Mouse (Mus musculus): Measurements from ENCODE around the gene Myadm. TPM values are rescaled to one million over a fixed set of nuclear protein-coding genes. Genes with fewer than 3 reads are reported as not detected.

The Myadm gene
- polyA plus RNA-seq, 1 experiment from 2014 or later = 36.9 TPM

DNA sequence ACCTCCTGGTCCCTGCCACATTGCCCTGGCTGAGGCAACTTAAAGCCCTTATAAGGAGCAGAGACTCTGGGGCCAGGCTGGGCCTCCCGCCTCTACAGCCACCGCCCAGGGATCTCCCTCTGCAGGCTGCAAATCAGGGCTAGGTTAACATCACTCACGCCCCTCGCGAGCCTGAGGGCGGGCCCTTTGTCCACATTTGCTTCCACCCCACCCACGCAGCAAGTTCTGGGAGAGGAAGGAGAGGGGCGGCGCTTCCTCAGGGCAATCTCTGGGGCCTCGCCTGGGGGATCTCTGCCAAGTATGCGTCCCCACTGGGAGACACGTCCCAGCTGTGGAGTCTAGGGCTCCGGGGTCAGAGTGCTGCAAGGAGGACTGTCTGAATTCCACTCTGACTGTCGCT is 3.9 kb downstream of the Myadm start:
- Histone ChIP-seq H3K9ac (replicated peaks; ENCODE audit: low read length) (peak overlapping the region; percentile 57), H3K9me3 (replicated peaks; ENCODE audit: control insufficient read depth, low read length) (no peaks in the 10 kb centered on the region), H3K27me3 (ENCODE audit: control insufficient read depth, insufficient read depth, low read length) (no peaks in the 10 kb centered on the region), H3K36me3 (replicated peaks; ENCODE audit: control insufficient read depth, insufficient read depth, low read depth, low read length) (0 out of 2 replicates have a peak, but pooled peaks cover 3% of the 10 kb centered on the region), H3K27ac (replicated peaks; ENCODE audit: low read depth, low read length) (0 out of 2 replicates have a peak overlapping the region, but pooled peaks have one; percentile 28), H3K4me3 (ENCODE audit: low read depth, low read length) (peak overlapping the region; percentile 31), H3K4me1 (ENCODE audit: control insufficient read depth, insufficient read depth, low read length) (no peaks in the 10 kb centered on the region), H3K4me2 (ENCODE audit: low read depth, low read length) (peak overlapping the region; percentile 52)
- DNase-seq (ENCODE audit: low spot score) (peak; percentile 79), ATAC-seq (replicated peaks; ENCODE audit: insufficient number of reproducible peaks, low FRiP score, low TSS enrichment, low read depth) (no peak)
- 2% methylated on average over 14 of the region's 14 CpGs for WGBS

DNA sequence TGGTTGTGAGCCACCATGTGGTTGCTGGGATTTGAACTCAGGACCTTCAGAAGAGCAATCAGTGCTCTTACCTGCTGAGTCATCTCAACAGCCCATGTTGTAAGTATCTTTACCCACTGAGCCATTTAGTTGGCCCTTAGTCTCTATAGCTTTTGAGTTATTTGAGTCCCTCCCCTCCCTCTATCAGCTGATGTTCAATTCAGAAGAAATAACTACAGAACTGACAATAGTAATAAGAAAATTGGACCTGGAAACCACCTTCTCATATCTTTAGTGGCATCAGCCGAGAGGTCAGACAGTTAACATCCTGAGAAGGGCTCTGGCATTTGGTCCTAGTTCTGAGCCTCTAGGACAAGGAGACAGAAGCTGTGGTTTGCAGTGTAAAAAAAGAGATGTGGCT is 5.9 kb downstream of the Myadm start:
- WGBS = 94% methylated on average over 1 of the region's 1 CpGs
- Histone ChIP-seq H3K36me3 (replicated peaks; ENCODE audit: control insufficient read depth, insufficient read depth, low read depth, low read length) (0 out of 2 replicates have a peak, but pooled peaks cover 3% of the 10 kb centered on the region), H3K4me2 (ENCODE audit: low read depth, low read length) (no peak overlapping the region), H3K9ac (replicated peaks; ENCODE audit: low read length) (no peak overlapping the region), H3K4me1 (ENCODE audit: control insufficient read depth, insufficient read depth, low read length) (no peaks in the 10 kb centered on the region), H3K27ac (replicated peaks; ENCODE audit: low read depth, low read length) (no peak overlapping the region), H3K4me3 (ENCODE audit: low read depth, low read length) (no peak overlapping the region), H3K9me3 (replicated peaks; ENCODE audit: control insufficient read depth, low read length) (no peaks in the 10 kb centered on the region), H3K27me3 (ENCODE audit: control insufficient read depth, insufficient read depth, low read length) (no peaks in the 10 kb centered on the region)
- DNase-seq (ENCODE audit: low spot score) = no peak
- ATAC-seq (replicated peaks; ENCODE audit: insufficient number of reproducible peaks, low FRiP score, low TSS enrichment, low read depth) = no peak

DNA sequence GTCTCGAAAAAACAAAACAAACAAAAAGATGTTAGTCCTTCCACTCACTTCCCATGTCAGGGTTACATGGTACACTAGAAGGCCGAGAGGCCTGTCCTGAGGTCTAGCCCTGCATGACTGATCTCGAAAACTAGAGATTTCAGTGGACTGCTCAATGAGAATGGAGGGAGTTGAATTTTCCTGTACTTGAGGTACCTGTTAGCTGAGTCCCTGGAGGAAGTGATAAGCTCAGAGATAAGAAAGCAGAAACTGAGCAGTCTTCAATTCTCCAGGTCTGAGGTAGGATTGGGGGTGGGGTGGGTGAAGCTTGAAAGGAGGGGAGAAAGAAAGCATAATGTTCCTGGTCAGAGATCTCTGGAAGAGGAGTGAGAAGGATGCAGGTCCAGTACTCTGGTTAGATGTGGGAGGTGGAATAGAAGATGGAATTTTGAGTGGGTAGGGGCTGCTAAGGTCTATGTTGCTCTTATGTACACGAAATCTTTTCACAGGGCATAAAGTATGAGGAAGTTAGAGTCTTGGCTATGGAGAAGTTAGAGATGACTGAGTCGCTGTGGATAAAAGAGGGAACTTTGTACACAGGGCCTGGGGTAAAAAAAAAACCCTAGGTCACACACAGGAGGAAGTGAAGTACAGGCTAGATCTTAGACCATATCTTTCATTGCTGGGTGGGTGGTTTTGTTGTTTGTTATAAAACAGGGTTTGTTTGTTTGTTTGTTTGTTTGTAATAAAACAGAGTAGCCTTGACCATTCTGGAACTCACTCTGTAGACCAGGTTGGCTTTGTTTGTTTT is 6.6 kb downstream of the Myadm start:
- Histone ChIP-seq H3K4me3 (ENCODE audit: low read depth, low read length) (no peak overlapping the region), H3K27me3 (ENCODE audit: control insufficient read depth, insufficient read depth, low read length) (no peaks in the 10 kb centered on the region), H3K9me3 (replicated peaks; ENCODE audit: control insufficient read depth, low read length) (no peaks in the 10 kb centered on the region), H3K4me2 (ENCODE audit: low read depth, low read length) (no peak overlapping the region), H3K9ac (replicated peaks; ENCODE audit: low read length) (no peak overlapping the region), H3K36me3 (replicated peaks; ENCODE audit: control insufficient read depth, insufficient read depth, low read depth, low read length) (0 out of 2 replicates have a peak, but pooled peaks cover 3% of the 10 kb centered on the region), H3K4me1 (ENCODE audit: control insufficient read depth, insufficient read depth, low read length) (no peaks in the 10 kb centered on the region), H3K27ac (replicated peaks; ENCODE audit: low read depth, low read length) (no peak overlapping the region)
- WGBS = 89% methylated on average over 5 of the region's 5 CpGs
- no peak for DNase-seq (ENCODE audit: low spot score)
- ATAC-seq (replicated peaks; ENCODE audit: insufficient number of reproducible peaks, low FRiP score, low TSS enrichment, low read depth) = no peak

DNA sequence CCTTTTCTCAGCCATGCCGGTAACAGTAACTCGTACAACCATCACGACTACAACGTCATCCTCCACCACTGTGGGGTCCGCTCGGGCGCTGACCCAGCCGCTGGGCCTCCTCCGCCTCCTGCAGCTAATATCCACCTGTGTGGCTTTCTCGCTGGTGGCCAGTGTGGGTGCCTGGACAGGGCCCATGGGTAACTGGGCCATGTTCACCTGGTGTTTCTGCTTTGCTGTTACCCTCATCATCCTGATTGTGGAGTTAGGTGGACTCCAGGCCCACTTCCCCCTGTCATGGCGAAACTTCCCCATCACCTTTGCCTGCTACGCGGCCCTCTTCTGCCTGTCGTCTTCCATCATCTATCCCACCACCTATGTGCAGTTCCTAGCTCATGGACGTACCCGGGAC is 7.8 kb downstream of the Myadm start:
- WGBS = 96% methylated on average over 16 of the region's 16 CpGs
- Histone ChIP-seq H3K27ac (replicated peaks; ENCODE audit: low read depth, low read length) (no peak overlapping the region), H3K9me3 (replicated peaks; ENCODE audit: control insufficient read depth, low read length) (no peaks in the 10 kb centered on the region), H3K4me1 (ENCODE audit: control insufficient read depth, insufficient read depth, low read length) (no peaks in the 10 kb centered on the region), H3K27me3 (ENCODE audit: control insufficient read depth, insufficient read depth, low read length) (peaks cover 3% of the 10 kb centered on the region; the same call in 1 of the 2 replicates), H3K4me3 (ENCODE audit: low read depth, low read length) (no peak overlapping the region), H3K9ac (replicated peaks; ENCODE audit: low read length) (no peak overlapping the region), H3K36me3 (replicated peaks; ENCODE audit: control insufficient read depth, insufficient read depth, low read depth, low read length) (0 out of 2 replicates have a peak, but pooled peaks cover 3% of the 10 kb centered on the region), H3K4me2 (ENCODE audit: low read depth, low read length) (no peak overlapping the region)
- no peak for DNase-seq (ENCODE audit: low spot score)
- ATAC-seq (replicated peaks; ENCODE audit: insufficient number of reproducible peaks, low FRiP score, low TSS enrichment, low read depth) = no peak

DNA sequence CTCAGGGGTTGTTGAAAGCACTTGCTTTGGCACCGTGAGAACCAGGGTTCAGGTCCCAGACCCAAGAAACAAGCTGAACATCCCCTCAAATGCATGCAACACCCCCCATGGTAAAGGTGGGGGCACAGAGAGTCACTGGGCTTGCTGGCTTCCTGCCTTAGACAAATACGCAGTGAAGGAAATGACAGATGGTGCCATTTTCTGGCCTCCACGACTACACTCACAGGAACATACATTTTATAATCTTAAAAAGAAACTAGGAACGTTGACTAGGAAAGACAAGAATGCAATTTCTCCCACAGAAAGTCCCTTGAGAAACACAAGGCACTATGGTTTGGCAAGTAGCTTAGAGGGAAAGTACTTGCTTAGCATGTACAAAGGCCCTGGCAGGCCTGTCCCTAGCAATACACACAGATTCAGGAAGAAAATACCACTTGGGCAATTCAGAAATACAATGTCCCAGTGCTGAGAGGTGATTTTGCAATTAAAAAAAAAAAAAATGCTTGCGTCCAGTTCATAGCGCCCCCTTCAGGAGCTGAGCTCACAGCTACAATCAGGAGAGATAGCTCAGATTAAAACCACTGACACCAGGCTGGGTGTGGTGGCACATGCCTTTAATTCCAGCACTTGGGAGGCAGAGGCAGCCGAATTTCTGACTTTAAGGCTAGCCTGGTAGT is 11.2 kb downstream of the Myadm start:
- H3K9ac ChIP-seq (replicated peaks; ENCODE audit: low read length) = no peak overlapping the region
- H3K27ac ChIP-seq (replicated peaks; ENCODE audit: low read depth, low read length) = no peak overlapping the region
- H3K9me3 ChIP-seq (replicated peaks; ENCODE audit: control insufficient read depth, low read length) = no peaks in the 10 kb centered on the region
- no peak for ATAC-seq (replicated peaks; ENCODE audit: insufficient number of reproducible peaks, low FRiP score, low TSS enrichment, low read depth)
- no peak overlapping the region for H3K4me3 ChIP-seq (ENCODE audit: low read depth, low read length)
- 0 out of 2 replicates have a peak, but pooled peaks cover 3% of the 10 kb centered on the region for H3K36me3 ChIP-seq (replicated peaks; ENCODE audit: control insufficient read depth, insufficient read depth, low read depth, low read length)
- no peak overlapping the region for H3K4me2 ChIP-seq (ENCODE audit: low read depth, low read length)
- WGBS = 56% methylated on average over 7 of the region's 7 CpGs
- H3K4me1 ChIP-seq (ENCODE audit: control insufficient read depth, insufficient read depth, low read length) = peaks cover 2% of the 10 kb centered on the region
- H3K27me3 ChIP-seq (ENCODE audit: control insufficient read depth, insufficient read depth, low read length) = peaks cover 15% of the 10 kb centered on the region
- DNase-seq (ENCODE audit: low spot score) = no peak

DNA sequence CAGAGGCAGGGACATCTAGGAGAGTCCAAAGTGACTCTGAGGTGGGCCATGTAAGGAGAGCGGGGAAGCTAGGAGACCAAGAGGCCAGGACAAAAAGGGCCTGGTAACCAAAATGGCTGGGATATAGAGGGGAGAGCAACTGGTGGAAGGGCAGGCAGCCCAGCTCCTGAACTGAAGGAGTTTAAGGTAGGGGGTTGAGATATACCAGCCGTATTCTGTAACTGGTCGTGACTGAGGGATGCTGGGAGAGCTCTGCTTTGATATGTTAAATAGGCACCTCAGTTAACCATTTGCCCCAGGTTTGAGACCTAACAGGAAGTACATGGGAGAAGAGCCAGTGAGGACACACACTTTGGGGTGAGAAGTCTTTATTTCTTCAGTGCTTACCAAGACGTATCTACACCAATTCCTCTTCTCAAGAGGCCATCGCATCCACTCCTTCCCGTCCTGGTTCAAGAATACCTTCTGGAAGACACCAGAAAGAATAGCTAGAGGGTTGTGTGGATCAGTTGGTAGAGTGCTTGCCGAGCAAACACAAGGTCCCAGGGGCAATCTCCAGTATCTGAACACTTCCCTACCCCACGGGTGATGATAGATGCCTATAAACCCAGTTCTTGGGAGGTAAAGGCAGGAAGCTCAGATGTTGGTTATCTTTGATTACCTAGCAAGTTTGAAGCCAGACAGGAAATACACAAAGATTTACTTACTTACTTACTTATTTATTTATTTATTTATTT is 12.2 kb downstream of the Myadm start:
- H3K27me3 ChIP-seq (ENCODE audit: control insufficient read depth, insufficient read depth, low read length) = peaks cover 19% of the 10 kb centered on the region

DNA sequence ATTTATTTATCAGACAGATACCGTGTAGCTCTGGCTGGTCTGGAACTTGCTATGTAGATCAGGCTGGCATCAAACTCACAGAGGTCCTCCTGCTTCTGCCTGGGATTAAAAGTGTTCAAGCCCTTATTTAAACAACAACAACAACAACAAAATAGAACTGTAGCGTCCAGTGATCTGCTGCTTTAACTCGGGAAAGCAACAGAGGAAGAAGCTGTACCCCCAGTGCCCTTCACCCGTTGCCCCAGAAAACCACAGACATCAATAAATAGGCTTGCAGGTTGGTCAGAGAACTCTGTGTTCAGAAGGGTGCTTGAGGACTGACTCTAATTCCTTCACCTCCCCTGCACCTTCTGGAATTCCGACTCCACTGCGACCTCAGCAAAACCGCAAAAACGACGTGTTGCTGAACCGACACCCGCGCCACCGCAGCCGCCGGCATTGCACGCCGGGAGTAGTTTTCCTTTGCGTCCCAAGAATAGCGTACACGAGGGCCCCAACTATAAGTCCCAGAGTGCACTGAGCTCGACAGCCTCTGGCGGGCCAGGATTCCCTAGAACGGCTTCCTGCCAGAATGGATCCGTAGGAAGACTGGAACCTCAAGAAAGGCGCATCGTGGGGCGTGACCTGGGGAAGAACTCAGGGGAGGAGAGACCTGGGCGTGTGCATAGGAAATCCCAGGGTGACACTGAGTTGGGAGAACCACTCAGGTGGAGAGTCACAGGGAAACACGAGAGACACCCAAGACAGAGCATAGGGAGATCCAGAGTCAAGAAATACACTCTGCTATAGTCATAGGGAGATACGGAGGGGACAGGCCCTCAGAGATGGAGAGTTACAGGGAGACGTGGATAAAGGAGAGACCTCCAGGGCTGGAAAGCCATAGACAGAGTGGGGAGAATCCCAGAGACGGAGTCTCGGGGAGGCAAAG is 13.0 kb downstream of the Myadm start:
- DNase-seq (ENCODE audit: low spot score) = peak; percentile 46
- H3K4me2 ChIP-seq (ENCODE audit: low read depth, low read length) = peak overlapping the region; percentile 5
- H3K27ac ChIP-seq (replicated peaks; ENCODE audit: low read depth, low read length) = no peak overlapping the region
- ATAC-seq (replicated peaks; ENCODE audit: insufficient number of reproducible peaks, low FRiP score, low TSS enrichment, low read depth) = peak; percentile 16; the same call in 1 of the 2 replicates
- H3K9ac ChIP-seq (replicated peaks; ENCODE audit: low read length) = no peak overlapping the region
- no peaks in the 10 kb centered on the region for H3K9me3 ChIP-seq (replicated peaks; ENCODE audit: control insufficient read depth, low read length)
- H3K36me3 ChIP-seq (replicated peaks; ENCODE audit: control insufficient read depth, insufficient read depth, low read depth, low read length) = 0 out of 2 replicates have a peak, but pooled peaks cover 3% of the 10 kb centered on the region
- peaks cover 19% of the 10 kb centered on the region for H3K27me3 ChIP-seq (ENCODE audit: control insufficient read depth, insufficient read depth, low read length)
- WGBS = 6% methylated on average over 33 of the region's 33 CpGs
- H3K4me3 ChIP-seq (ENCODE audit: low read depth, low read length) = 0 out of 2 replicates have a peak overlapping the region, but pooled peaks have one; percentile 2
- peaks cover 2% of the 10 kb centered on the region for H3K4me1 ChIP-seq (ENCODE audit: control insufficient read depth, insufficient read depth, low read length)

More for the DNA sequence above, 12.2 kb downstream of the Myadm start:
- ATAC-seq (replicated peaks; ENCODE audit: insufficient number of reproducible peaks, low FRiP score, low TSS enrichment, low read depth) = no peak
- H3K4me1 ChIP-seq (ENCODE audit: control insufficient read depth, insufficient read depth, low read length) = peaks cover 2% of the 10 kb centered on the region
- no peak overlapping the region for H3K4me3 ChIP-seq (ENCODE audit: low read depth, low read length)
- DNase-seq (ENCODE audit: low spot score) = no peak
- H3K36me3 ChIP-seq (replicated peaks; ENCODE audit: control insufficient read depth, insufficient read depth, low read depth, low read length) = 0 out of 2 replicates have a peak, but pooled peaks cover 3% of the 10 kb centered on the region
- WGBS = 69% methylated on average over 8 of the region's 8 CpGs
- no peak overlapping the region for H3K9ac ChIP-seq (replicated peaks; ENCODE audit: low read length)
- H3K4me2 ChIP-seq (ENCODE audit: low read depth, low read length) = no peak overlapping the region
- no peaks in the 10 kb centered on the region for H3K9me3 ChIP-seq (replicated peaks; ENCODE audit: control insufficient read depth, low read length)
- no peak overlapping the region for H3K27ac ChIP-seq (replicated peaks; ENCODE audit: low read depth, low read length)

All from embryonic facial prominence, embryonic 11.5 days (tissue).